Mouse (Mus musculus): ENCODE measurements at regions not wholly inside any gene's neighbourhood (a gene's known extent, or its start where the extent isn't known, plus 50 kb on each side); places are given as distances from the start of the nearest gene placed in this dataset.

- DNase-seq = no peak
Observed at GRCm38 (mm10) chr7:36829710-36830109, 131.8 kb downstream of the Tshz3 start.

GRCm38 (mm10) chr7:36830155-36830554, 132.2 kb downstream of the Tshz3 start:
- DNase-seq = no peak

DNA sequence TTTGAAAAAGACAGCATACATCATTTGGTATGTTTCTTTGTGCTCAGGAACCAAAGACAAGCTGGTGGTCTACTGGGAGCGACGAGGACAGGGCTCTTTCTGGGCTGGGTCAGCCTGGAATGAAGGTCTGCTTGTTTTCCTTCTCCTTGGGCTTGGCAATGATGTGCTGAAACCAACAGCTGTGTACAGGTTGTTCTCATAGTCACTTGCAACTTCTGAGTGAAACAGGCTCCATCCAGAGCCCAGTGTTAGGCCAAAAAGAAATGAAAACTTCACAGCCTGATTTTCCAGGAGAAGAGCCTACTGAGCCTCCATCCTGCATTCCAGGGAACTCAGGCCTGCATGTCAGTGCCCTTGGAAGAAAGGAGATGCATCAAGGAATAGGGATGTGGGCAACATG, 150.4 kb downstream of the Tshz3 start:
- peak; percentile 93 for DNase-seq

GRCm38 (mm10) chr7:36851275-36851889, 153.5 kb downstream of the Tshz3 start:
- DNase-seq = no peak

DNA sequence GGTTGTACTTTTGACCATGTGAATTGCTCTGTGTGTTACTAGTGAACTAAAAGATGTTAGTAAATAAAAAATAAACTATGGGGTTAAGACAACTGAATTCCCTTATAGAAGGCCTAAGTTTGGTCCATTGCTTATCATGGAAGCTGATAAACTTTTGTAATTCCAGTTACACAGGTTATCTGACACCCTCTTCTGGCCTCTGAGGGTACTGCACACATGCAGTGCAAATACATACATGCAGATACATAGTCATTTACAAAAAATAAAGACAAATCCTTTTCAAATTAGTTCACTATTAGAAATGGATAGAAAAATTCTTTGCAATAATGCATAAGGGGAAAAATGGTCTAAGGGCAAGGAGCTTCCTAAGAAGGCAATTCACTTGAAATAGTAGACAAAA, 156.4 kb downstream of the Tshz3 start:
- no peak for DNase-seq

- no peak for DNase-seq
Observed at GRCm38 (mm10) chr7:36859428-36859827, 161.5 kb downstream of the Tshz3 start.

DNA sequence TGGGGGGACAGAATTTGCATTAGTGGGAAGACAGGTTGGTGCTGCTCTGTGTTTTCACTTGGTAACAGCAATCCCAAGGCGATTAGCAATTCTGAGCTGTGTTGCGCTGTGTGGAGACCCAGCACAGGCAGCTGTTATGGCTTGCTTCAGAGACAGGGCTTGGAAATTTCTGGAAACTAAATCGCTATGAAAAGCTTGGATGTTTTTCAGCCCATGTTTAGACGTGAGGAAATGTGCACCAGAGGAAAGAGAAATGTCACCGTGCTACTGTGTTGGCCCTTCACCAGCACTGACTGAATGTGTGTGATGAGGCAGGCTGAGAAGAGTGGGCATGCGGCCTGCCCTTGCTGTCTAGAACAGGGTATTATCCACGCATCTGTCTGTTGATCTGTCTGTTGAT, 164.6 kb downstream of the Tshz3 start:
- peak; percentile 21 for DNase-seq

DNA sequence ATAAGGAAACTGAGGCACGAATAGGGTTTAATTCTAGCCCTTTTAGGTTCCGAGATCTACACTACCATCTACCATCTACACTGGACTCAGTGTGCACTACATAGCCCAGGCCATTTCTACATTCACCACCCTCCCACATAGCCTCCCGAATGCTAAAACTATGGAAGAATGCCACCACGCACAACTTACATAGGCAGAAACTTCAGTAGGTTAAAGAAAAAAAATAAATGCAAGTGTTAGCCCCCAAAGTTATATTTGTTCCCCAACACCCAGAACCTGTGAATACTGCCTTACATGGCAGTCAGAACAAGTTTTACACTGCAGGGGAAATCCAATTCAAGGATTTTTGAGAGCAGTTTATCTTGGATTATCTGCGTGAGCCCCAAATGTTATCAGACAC, 165.8 kb downstream of the Tshz3 start:
- DNase-seq = no peak

DNA sequence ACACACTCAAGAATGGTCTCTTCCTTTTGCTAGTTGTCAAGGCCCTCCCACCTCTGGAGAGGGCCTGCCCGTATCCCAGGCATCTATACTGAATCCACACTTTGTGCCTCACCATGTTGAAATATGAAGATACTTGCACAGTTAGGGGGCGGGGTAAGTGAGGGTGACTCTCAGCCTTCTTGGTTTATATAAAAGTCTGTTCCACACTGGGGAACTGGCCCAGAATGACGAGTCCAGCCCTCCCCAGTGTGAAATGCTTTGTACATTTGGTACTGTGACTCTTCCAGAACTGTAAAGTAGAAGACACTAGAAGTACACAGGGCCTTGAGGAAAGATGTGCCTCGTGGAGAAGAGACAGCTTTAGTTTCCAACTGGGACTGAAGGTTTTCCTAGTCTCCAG, 166.8 kb downstream of the Tshz3 start:
- DNase-seq = no peak

- DNase-seq = peak; percentile 61
Observed at GRCm38 (mm10) chr7:36866602-36867001, 168.7 kb downstream of the Tshz3 start.

- DNase-seq = peak; percentile 64
Observed at GRCm38 (mm10) chr7:36874004-36874403, 176.1 kb downstream of the Tshz3 start.

- no peak for DNase-seq
Observed at GRCm38 (mm10) chr7:36877686-36878085, 179.8 kb downstream of the Tshz3 start.

DNA sequence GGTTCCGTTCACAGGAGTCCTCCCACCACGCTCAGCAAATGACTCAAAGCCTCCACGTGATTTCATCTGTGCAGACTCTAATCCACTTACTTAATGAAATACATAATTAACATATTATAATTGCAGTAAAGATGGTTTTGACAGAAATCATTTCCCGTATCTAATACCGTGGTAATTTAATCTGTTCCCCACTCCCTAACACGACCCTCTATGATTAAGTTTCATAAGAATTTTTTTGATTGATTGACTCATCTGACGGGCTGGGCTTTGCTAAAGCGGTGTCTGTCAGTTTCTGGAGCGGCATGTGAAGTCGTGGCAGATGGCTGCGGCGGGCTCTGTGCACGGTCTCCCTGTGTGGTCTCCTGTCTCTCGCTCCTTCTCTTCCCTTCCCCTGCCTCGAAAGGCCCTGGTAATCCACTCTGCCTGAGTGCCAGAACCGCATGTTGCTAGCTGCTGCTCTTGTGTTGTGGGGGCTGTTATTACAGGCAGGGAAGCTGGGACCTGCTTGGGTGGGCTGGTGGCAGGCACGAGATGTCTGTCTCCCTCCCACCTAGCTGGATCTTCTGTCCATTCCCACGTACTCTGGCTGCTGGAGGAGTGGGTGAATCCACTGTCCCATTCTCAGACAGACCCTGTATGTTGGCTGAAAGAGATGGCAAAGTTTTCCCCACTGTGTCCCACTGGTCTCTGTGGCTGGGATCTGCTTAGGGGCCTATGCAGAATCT, 195.0 kb downstream of the Tshz3 start:
- no peak for DNase-seq

GRCm38 (mm10) chr7:36896339-36896738, 198.4 kb downstream of the Tshz3 start:
- no peak for DNase-seq

DNA sequence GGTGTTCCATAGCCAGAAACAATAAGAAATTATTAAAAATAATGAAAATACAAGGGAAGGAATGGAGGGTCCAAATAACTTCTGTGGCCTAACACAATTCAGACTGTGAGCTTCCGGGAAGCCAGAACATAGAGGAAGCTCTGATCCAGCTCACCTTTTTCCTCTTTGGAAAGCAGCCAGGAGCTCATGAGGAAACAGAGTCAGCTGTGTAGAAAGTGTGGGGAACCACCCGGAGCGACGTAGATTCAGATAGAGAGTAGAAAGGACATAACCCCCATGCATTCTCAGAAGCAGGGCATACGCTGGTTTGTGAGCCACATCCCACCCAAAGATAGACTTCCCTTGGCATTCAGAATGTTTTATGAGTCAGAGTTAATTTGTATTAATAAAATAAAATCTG, 203.6 kb downstream of the Tshz3 start:
- no peak for DNase-seq

GRCm38 (mm10) chr7:36913304-36913703, 215.4 kb downstream of the Tshz3 start:
- DNase-seq = no peak

- peak; percentile 91 for DNase-seq
Observed at GRCm38 (mm10) chr7:36914261-36914660, 216.3 kb downstream of the Tshz3 start.

DNA sequence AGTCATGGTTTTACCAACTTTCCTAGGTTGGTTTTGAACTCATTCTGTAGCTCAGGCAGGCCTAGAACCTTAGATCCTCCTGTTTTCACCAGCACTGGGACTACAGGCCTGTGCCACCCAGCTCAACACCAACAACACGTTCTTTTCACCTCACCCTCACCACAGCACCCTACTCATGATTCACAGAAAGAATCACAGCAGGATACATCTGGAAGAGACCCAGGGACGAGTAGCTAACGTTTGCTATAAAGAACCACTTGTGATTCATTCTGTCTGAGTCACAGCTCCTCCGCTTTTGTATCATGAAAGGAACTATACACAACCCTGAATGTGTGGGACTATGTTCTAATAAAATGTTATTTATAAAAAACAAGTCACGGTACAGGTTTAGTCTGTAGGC, 217.3 kb downstream of the Tshz3 start:
- no peak for DNase-seq

DNA sequence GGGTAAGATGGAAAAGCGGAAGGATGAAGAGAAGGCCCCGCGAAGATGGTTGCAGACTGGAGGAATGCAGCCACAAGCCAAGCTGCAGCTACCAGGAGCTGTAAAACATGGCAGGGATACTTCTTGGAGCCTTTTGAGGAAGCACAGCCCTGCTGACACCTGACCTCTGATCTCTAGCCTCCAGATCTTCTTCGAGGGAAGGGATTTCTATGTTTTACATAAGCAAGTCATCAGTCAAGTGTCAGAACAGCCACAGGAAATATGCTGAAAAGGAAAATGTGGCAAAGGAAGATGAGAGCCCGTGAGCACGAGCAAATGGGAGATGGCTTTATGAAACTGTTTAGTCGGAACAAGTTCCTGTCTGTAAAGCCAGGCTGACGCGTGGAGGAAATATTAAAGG, 219.1 kb downstream of the Tshz3 start:
- DNase-seq = no peak

- no peak for DNase-seq
Observed at GRCm38 (mm10) chr7:36919413-36919812, 221.5 kb downstream of the Tshz3 start.

GRCm38 (mm10) chr7:36921003-36921402, 223.1 kb downstream of the Tshz3 start:
- DNase-seq = no peak

GRCm38 (mm10) chr7:36933490-36933889, 235.6 kb downstream of the Tshz3 start:
- peak; percentile 88 for DNase-seq

GRCm38 (mm10) chr7:36934792-36935555, 237.1 kb downstream of the Tshz3 start:
- no peak for DNase-seq

GRCm38 (mm10) chr7:36940611-36941010, 242.7 kb downstream of the Tshz3 start:
- DNase-seq = no peak
